Mouse (Mus musculus) embryonic facial prominence, embryonic 10.5 days (tissue): Measurements from ENCODE around the gene 1700016K19Rik. TPM values are rescaled to one million over a fixed set of nuclear protein-coding genes. Genes with fewer than 3 reads are reported as not detected.
A peak's percentile ranks its signal among the peaks of the same experiment; 100 is the strongest.

Experiments
- DNase-seq: peaks from one replicate; pipeline ENCODE4 v3.0.0-alpha.2; 2017; ENCODE audit warnings: low spot score
- H3K27ac ChIP-seq: fragments of 300-500 bp; sonication (generic); replicated peaks from 2 replicates; pipeline ENCODE4 v1.5.1; 2016; ENCODE audit warnings: mild to moderate bottlenecking
- H3K27me3 ChIP-seq: fragments of 300-500 bp; sonication (generic); replicated peaks from 2 replicates; pipeline ENCODE4 v1.6.1; 2016; ENCODE audit warnings: low read depth, mild to moderate bottlenecking; ENCODE audit not compliant: poor library complexity, severe bottlenecking
- H3K36me3 ChIP-seq: fragments of 300-500 bp; sonication (generic); replicated peaks from 2 replicates; pipeline ENCODE4 v1.6.1; 2016; ENCODE audit warnings: mild to moderate bottlenecking, moderate library complexity
- H3K4me1 ChIP-seq: fragments of 300-500 bp; sonication (generic); 2 replicates; pipeline ENCODE4 v1.6.1; 2016
- H3K4me3 ChIP-seq: fragments of 300-500 bp; sonication (generic); 2 replicates; pipeline ENCODE4 v1.5.1; 2016; ENCODE audit warnings: mild to moderate bottlenecking, moderate library complexity
- H3K9me3 ChIP-seq: fragments of 300-500 bp; sonication (generic); 2 replicates; pipeline ENCODE4 v1.6.1; 2016; ENCODE audit warnings: mild to moderate bottlenecking
- WGBS: fragments of 180-500 bp; shearing (Covaris S2); methylation state at CpG from one replicate; pipeline ENCODE4 v1.1.7; 2016; 5-methylcytosine and 5-hydroxymethylcytosine counted together
- polyA plus RNA-seq: library from polyadenylated mRNA; unstranded; fragments of >200 nt; fragmentation: Nextera tagmentation; extraction: Ambion mirVana; gene quantifications from 2 replicates; pipeline ENCODE4 v1.2.1, GENCODE M21; 2016

Gene 1700016K19Rik
- polyA plus RNA-seq, result 0.65 and 0.99 TPM in 2 replicates

DNA sequence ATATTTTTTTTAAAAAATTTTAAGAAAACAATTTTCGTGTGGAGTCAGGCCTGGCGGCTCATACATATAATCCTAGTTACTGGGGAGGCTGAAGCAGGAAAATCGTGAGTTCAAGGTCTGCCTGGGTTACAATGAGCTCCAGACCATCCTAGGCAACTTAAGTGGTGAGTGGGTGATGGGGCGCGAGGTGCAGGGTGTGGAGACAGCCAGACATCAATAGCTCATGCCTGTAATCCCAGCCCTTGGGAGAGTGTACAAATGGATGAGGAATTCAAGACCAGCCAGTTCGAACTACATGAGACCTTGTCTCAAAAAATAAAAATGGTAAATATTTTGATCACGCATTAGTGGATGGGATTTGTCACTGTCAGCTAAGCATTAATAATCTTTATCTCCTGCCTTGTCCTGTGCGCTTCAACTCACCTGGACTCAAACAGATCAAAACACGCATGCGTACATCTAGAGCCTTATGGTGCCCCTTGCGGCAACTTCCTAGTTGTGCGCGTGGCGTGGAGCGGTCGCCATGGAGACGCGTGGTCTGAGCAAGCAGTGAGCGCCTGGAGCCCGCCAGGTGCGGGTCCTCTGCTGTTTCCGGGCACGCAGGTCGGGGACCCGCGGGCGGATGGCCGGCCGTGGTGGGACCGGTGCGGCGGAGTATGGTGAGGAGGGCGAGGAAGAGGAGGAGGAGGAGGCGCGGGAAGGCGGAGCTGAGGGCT is at the start of gene 1700016K19Rik:
TSS of gene 1700016K19Rik (plus strand) at position 473 of the 716 bp plus-strand sequence.
- DNase-seq, result peak; percentile 87
- H3K4me3 ChIP-seq, result peak within 1 kb of the TSS; percentile 72
- H3K4me1 ChIP-seq, result peaks cover 7% of the 10 kb centered on the region
- WGBS, result 12% methylated on average over 36 of the region's 36 CpGs
- H3K27ac ChIP-seq, result peak within 1 kb of the TSS; percentile 44; the same call in 1 of the 2 replicates
- peaks cover 37% of the 10 kb centered on the region for H3K27me3 ChIP-seq
- H3K36me3 ChIP-seq, result no peaks in the 10 kb centered on the region
- H3K9me3 ChIP-seq, result no peaks in the 10 kb centered on the region

DNA sequence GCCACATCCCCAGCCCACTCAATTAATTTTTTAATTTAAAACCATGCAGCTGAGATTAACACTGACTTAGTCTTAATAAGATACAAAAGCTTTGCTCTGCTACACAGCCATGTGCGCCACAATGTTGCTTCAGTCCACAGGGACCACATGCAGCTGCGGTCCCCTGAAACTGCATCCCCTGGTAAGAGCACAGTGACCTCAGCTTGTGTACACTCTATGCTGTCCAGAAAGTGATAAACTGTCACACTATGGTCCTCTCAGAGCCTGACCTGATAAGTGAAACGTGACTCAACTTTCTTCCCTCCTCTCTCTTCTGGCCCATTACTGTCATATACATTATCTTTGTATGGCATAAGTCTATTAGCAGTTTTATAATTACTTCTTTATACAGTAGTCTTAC is 49.3 kb upstream of the 1700016K19Rik start:
- DNase-seq, result no peak
- H3K36me3 ChIP-seq, result no peaks in the 10 kb centered on the region
- no peak overlapping the region for H3K4me3 ChIP-seq
- H3K27ac ChIP-seq, result no peak overlapping the region
- H3K4me1 ChIP-seq, result peaks cover 26% of the 10 kb centered on the region
- H3K9me3 ChIP-seq, result no peaks in the 10 kb centered on the region
- H3K27me3 ChIP-seq, result peaks cover 13% of the 10 kb centered on the region
- WGBS, result 88% methylated on average over 3 of the region's 3 CpGs

DNA sequence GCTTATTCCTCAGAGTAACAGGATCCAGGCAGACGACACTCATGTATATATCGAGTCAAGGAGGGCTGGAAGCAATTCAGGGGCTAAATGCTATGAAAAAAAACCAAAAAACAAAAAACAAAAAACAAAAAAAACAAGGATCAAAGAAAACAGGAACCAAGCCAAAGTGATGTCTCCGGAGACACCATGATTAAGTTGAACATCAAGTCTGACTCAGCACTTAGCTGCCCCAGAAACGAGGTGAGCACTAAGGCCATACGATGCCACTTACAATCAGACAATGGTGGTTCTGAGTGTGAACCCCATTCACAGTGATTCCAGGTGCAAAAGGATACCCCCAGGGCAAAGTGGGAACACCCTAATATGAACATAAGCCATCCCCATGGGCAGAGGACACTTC is 47.8 kb upstream of the 1700016K19Rik start:
- 74% methylated on average over 5 of the region's 5 CpGs for WGBS
- Histone ChIP-seq H3K9me3 (no peaks in the 10 kb centered on the region), H3K27ac (no peak overlapping the region), H3K4me1 (peaks cover 12% of the 10 kb centered on the region), H3K4me3 (no peak overlapping the region), H3K36me3 (no peaks in the 10 kb centered on the region), H3K27me3 (peaks cover 5% of the 10 kb centered on the region; the same call in 1 of the 2 replicates)
- no peak for DNase-seq

DNA sequence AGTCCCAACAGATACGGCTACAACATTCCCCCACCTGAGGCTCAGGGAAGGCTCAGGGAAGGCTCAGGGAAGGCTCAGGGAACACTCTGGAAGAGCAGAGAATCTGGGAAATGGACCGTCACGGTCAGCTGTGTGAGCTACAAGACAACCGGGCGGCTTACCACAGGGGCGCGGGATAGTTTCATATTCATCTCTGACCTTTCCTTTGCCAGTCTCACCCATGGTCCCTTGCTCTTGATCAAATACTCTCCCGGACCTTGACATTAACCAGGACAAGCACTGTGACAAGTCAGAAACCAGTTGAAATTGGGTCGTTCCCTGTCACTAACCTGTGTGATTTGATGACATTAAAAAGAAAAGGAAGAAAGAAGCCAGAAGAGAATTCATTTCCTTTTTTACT is 44.8 kb upstream of the 1700016K19Rik start:
- H3K4me3 ChIP-seq, result no peak overlapping the region
- WGBS, result 87% methylated on average over 9 of the region's 9 CpGs
- DNase-seq, result no peak
- 0 out of 2 replicates have a peak, but pooled peaks cover 3% of the 10 kb centered on the region for H3K4me1 ChIP-seq
- H3K27me3 ChIP-seq, result no peaks in the 10 kb centered on the region
- no peaks in the 10 kb centered on the region for H3K36me3 ChIP-seq
- H3K9me3 ChIP-seq, result no peaks in the 10 kb centered on the region
- no peak overlapping the region for H3K27ac ChIP-seq

DNA sequence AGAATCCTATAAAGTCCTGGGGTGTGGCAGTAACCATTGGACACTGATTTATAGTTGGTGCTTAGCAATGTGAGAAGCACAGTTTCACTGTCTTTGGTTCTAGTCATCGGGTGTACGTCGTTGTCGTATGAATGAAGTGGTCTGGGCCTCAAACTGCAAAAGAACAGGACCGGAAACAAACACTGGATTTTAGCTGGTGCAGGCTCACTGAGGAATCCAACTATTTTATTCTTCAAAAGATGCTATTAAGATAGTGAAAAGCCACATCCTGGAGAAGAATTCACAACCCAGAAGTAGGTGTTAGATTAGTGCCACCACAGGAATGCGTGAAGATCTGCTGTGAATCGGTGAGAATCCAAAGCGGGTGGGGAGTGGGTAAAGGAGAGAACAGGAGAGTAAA is 43.1 kb upstream of the 1700016K19Rik start:
- Histone ChIP-seq H3K4me1 (0 out of 2 replicates have a peak, but pooled peaks cover 3% of the 10 kb centered on the region), H3K4me3 (no peak overlapping the region), H3K36me3 (no peaks in the 10 kb centered on the region), H3K27me3 (no peaks in the 10 kb centered on the region), H3K9me3 (no peaks in the 10 kb centered on the region), H3K27ac (no peak overlapping the region)
- DNase-seq, result no peak
- WGBS, result 89% methylated on average over 8 of the region's 8 CpGs

DNA sequence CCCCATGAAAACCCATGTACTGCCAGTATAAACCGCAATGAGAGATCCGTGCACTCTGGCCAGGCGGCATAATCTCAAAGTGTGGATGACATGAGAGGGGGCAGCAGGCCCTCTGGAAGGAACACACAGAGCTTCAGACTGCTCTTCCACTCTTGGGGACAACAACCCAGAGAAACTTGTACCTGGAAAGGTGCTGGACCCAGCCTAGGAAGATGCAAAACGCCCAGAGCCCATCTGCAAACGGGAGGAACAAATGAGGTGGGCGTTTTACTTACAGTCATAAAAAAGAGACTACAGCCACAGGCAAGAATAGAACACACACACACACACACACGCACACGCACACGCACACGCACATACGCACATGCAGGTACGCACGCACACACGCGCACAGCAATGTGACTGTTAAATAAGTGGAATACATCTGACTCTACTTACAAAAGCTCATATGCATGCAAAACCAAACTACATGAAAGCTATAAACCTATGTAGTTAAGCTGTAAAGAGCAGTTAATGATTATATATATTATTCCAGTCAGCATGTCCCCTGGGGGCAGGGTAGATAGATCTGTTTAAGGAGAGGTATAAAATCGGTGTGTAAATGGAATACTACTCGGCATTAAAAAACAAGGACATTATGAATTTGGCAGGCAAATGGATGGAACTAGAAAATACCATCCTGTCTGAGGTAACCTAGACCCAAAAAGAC is 42.4 kb upstream of the 1700016K19Rik start:
- no peaks in the 10 kb centered on the region for H3K9me3 ChIP-seq
- DNase-seq, result no peak
- H3K4me3 ChIP-seq, result no peak overlapping the region
- no peak overlapping the region for H3K27ac ChIP-seq
- 93% methylated on average over 17 of the region's 17 CpGs for WGBS
- H3K27me3 ChIP-seq, result no peaks in the 10 kb centered on the region; the same call in 1 of the 2 replicates
- H3K36me3 ChIP-seq, result no peaks in the 10 kb centered on the region
- H3K4me1 ChIP-seq, result 0 out of 2 replicates have a peak, but pooled peaks cover 3% of the 10 kb centered on the region

DNA sequence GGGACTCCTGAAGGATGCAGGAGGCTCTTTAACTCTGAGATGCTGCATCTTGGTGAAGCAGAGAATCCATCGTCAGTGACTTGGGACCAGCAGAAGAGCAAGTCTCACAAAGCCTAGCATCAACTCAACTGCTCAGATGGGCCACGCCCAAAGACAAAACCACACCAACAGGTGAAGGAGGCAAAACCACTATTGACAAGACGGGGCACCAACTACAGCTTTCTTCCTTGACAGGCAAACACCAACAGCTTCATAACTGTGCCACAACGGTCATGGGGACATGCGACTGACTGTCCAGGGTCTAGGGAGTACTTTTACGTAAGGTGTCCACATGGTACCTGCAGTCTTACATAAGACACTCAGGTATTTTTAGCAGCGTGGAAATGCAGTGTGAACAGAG is 37.9 kb upstream of the 1700016K19Rik start:
- DNase-seq, result no peak
- no peaks in the 10 kb centered on the region for H3K9me3 ChIP-seq
- H3K27ac ChIP-seq, result no peak overlapping the region
- H3K27me3 ChIP-seq, result peaks cover 25% of the 10 kb centered on the region
- H3K4me3 ChIP-seq, result no peak overlapping the region
- WGBS, result 87% methylated on average over 7 of the region's 7 CpGs
- no peaks in the 10 kb centered on the region for H3K36me3 ChIP-seq
- peaks cover 40% of the 10 kb centered on the region for H3K4me1 ChIP-seq

DNA sequence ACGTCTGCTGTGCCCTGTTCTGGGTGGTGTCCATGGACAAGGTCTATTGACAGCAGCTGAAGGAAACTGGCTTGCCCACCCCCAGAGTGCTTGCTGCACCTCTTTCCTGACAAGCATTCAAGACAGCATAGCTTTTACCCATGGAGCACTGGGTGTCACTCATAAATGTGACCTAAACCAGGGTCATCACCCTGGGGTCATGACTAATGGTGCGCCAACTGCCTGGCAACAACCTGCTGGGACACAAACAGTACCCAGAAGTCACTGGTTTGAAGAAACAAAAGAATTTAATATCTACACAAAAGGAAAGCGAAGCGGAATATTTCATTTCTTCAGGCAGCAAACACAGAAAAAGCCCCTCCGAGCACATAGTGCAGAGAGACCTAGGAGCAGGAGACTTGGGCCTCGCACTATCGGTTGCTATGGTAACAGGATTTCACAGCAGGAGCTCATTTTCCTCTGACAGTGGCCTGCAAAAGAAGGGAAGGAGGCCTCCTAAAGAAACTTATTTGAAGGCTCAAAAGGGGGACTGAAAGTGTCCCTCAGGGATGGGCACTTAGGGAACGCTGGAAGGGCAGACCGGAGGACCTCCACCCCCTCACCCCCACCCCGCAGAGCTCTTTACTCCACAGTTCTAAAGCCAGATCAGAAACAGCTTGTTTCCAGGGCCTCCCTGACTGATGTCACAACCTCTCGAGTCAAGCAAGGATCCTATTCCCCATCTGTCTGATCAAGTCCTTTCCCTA is 35.8 kb upstream of the 1700016K19Rik start:
- Histone ChIP-seq H3K27me3 (peaks cover 46% of the 10 kb centered on the region), H3K27ac (peak overlapping the region; percentile 70)
- WGBS, result 17% methylated on average over 11 of the region's 11 CpGs

DNA sequence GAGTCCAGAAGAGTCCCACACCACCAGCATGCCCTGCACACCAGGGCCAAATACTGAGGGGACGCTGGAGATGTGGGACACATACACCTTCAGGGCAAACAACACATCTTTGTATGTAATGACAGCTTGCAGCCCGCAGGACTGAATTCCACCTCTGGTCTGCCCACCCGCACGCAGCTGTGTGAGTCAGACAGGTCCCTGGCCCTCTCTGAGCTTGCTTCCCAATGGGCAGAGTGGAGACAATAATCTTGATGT is 35.3 kb upstream of the 1700016K19Rik start:
- peaks cover 51% of the 10 kb centered on the region for H3K27me3 ChIP-seq

More for the DNA sequence above, 35.8 kb upstream of the 1700016K19Rik start:
- Histone ChIP-seq H3K9me3 (no peaks in the 10 kb centered on the region), H3K36me3 (no peaks in the 10 kb centered on the region), H3K4me3 (peak overlapping the region; percentile 28; the same call in 1 of the 2 replicates), H3K4me1 (peaks cover 46% of the 10 kb centered on the region)
- peak; percentile 67 for DNase-seq

DNA sequence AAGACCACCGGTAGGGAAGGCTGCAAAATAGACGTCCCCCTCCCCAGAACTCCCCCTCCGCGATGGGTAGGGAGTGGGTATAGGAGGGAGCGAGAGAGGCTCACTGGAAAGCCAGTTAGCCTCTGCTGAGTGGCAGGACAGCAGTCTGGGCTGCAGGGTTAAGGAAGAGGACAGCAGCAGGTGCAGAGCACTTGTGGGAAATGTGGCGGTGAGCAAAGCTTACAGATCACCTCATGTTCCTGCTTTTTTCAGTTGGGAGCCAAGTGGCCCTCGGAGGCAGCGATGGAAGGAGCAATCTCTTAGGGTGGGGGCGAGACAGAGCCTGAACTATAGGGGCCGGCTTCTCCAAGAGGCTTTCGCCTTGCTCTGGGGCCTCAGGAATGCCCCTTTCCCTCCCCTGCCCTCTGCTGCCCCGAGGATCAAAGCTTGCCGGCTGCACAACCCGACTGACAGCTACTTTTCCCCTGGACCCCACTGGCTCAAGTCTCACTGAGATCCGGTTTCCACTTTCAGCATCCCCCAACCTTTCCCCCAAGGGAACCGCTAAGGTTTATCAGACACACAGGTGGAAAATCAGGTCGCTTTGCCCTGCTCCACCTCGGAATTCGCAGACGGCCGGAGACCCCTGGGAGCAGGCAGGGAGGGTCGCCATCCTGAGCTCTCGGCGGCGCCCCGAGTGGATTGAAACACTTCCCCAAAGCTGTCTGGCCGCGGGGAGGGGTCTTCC is 33.9 kb upstream of the 1700016K19Rik start:
- 4% methylated on average over 28 of the region's 28 CpGs for WGBS
- Histone ChIP-seq H3K4me3 (peak overlapping the region; percentile 79), H3K4me1 (peaks cover 46% of the 10 kb centered on the region), H3K27ac (peak overlapping the region; percentile 82), H3K36me3 (no peaks in the 10 kb centered on the region), H3K9me3 (no peaks in the 10 kb centered on the region), H3K27me3 (peaks cover 60% of the 10 kb centered on the region)
- DNase-seq, result peak; percentile 68

More for the DNA sequence above, 35.3 kb upstream of the 1700016K19Rik start:
- 22% methylated on average over 4 of the region's 4 CpGs for WGBS
- H3K9me3 ChIP-seq, result no peaks in the 10 kb centered on the region
- H3K36me3 ChIP-seq, result no peaks in the 10 kb centered on the region
- DNase-seq, result no peak
- H3K27ac ChIP-seq, result peak overlapping the region; percentile 70
- H3K4me3 ChIP-seq, result peak overlapping the region; percentile 28; the same call in 1 of the 2 replicates
- H3K4me1 ChIP-seq, result peaks cover 46% of the 10 kb centered on the region

DNA sequence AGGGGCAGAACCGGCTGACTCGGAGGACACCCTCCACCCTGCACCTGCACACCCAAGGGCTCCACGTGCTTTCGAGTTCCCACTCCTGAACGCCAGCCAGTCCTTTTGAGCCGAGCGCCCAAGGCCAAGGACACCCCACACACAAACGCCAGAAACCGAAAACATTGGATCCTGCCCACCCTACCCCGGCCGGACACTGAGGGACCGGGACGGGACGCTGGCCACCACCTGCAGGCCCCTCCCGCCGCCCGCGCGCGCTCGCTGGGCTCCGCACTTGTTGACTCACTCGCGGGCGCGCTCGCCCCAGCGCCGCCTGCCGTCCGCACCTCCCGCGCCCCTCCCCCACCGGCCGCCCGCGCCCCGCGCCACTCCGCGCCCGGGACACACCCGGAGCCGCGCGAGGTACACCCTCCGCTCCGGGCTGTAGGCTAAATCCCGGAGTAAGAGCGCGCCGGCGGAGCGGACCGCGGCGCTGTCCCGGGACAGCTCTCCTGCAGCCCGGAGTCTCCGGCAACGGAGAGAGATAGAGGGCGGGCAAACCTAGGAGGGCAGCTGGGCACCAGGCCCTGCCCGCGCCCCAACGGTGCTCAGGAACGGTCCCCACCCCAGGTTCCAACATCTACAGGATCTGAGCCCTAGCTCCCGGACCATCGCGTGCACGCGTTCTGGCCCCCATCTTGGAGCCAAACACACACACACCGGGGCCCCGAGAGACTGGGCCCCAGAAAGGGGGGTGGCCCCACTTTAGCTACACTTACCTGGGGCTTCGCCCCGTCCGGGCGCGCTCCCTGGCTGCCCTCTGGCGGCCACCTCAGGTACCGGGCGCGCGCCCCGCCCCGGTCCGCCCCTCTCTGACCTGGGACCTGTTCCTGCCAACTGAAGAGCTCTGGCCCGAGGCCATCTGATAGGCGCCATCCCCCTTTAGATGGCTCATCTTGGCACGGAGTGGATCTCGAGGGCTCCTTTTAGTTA is 33.0 kb upstream of the 1700016K19Rik start:
- peaks cover 60% of the 10 kb centered on the region for H3K27me3 ChIP-seq
- H3K9me3 ChIP-seq, result no peaks in the 10 kb centered on the region
- peaks cover 46% of the 10 kb centered on the region for H3K4me1 ChIP-seq
- WGBS, result under 1% methylated on average over 90 of the region's 90 CpGs
- H3K27ac ChIP-seq, result peak overlapping the region; percentile 82
- H3K4me3 ChIP-seq, result peak overlapping the region; percentile 79
- DNase-seq, result peak; percentile 83
- H3K36me3 ChIP-seq, result no peaks in the 10 kb centered on the region
